Mouse (Mus musculus) lung, postnatal 14 days (tissue): ENCODE results near the gene Zan.

ENCODE experiments used
- DNase-seq: peaks from one replicate; pipeline ENCODE4 v3.0.0; 2021

Zan gene

GRCm38 (mm10) chr5:137476964-137477363 is at the start of gene Zan:
Zan (minus strand) TSS chr5:137477064.
- DNase-seq, result no peak

- DNase-seq, result peak; percentile 59
Measured at GRCm38 (mm10) chr5:137526192-137526936, 49.5 kb upstream of the Zan start.

- no peak for DNase-seq
Measured at GRCm38 (mm10) chr5:137525511-137525910, 48.6 kb upstream of the Zan start.

GRCm38 (mm10) chr5:137524671-137525070 is 47.8 kb upstream of the Zan start:
- DNase-seq, result no peak

- no peak for DNase-seq
Measured at GRCm38 (mm10) chr5:137524251-137524515, 47.3 kb upstream of the Zan start.

GRCm38 (mm10) chr5:137523396-137524250 is 46.8 kb upstream of the Zan start:
- DNase-seq, result no peak

GRCm38 (mm10) chr5:137522711-137523110 is 45.8 kb upstream of the Zan start:
- DNase-seq, result no peak

- DNase-seq, result no peak
Measured at GRCm38 (mm10) chr5:137521861-137522260, 45.0 kb upstream of the Zan start.

- no peak for DNase-seq
Measured at GRCm38 (mm10) chr5:137519691-137520550, 43.1 kb upstream of the Zan start.

GRCm38 (mm10) chr5:137518436-137518835 is 41.6 kb upstream of the Zan start, which contains the start of gene Gigyf1:
Gigyf1 (plus strand) TSS chr5:137518548.
- peak; percentile 49 for DNase-seq

- DNase-seq, result no peak
Measured at GRCm38 (mm10) chr5:137514811-137515210, 37.9 kb upstream of the Zan start.

GRCm38 (mm10) chr5:137513951-137514721 is 37.3 kb upstream of the Zan start:
- DNase-seq, result no peak

- DNase-seq, result peak; percentile 56
Measured at GRCm38 (mm10) chr5:137512847-137513794, 36.3 kb upstream of the Zan start.

- DNase-seq, result no peak
Measured at GRCm38 (mm10) chr5:137511706-137512105, 34.8 kb upstream of the Zan start.

- DNase-seq, result no peak
Measured at GRCm38 (mm10) chr5:137510573-137511390, 33.9 kb upstream of the Zan start.

- peak; percentile 78 for DNase-seq
Measured at GRCm38 (mm10) chr5:137510014-137510501, 33.2 kb upstream of the Zan start.

GRCm38 (mm10) chr5:137504041-137504440 is 27.2 kb upstream of the Zan start:
- DNase-seq, result no peak

- peak; percentile 89 for DNase-seq
Measured at GRCm38 (mm10) chr5:137502667-137503110, 25.8 kb upstream of the Zan start.

- peak; percentile 100 for DNase-seq
Measured at GRCm38 (mm10) chr5:137501709-137502666, 25.1 kb upstream of the Zan start, which contains the start of gene Pop7. Pop7 (minus strand) TSS chr5:137502518.
